Mouse (Mus musculus) ES-Bruce4 (cell line): ENCODE data around the gene Cacna1a. TPM values are rescaled to one million over a fixed set of nuclear protein-coding genes. Genes with fewer than 3 reads are reported as not detected.
A peak's percentile ranks its signal among the peaks of the same experiment; 100 is the strongest.

Source experiments
- H3K27ac ChIP-seq: 2 replicates; pipeline ENCODE4 v1.5.1; 2012; ENCODE audit warnings: low read length, inconsistent platforms; ENCODE audit not compliant: insufficient read depth
- H3K27me3 ChIP-seq: 2 replicates; pipeline ENCODE4 v1.6.1; 2012; ENCODE audit warnings: mild to moderate bottlenecking, low read length, inconsistent platforms; ENCODE audit not compliant: control insufficient read depth, poor library complexity, insufficient read depth, severe bottlenecking
- H3K36me3 ChIP-seq: 2 replicates; pipeline ENCODE4 v1.6.1; 2012; ENCODE audit warnings: inconsistent platforms, mild to moderate bottlenecking, low read length, moderate library complexity; ENCODE audit not compliant: control insufficient read depth, poor library complexity, insufficient read depth, severe bottlenecking
- H3K4me1 ChIP-seq: one replicate; pipeline ENCODE4 v1.8.1; 2011; ENCODE audit warnings: low read length; ENCODE audit not compliant: control insufficient read depth, insufficient read depth
- H3K4me3 ChIP-seq: 2 replicates; pipeline ENCODE4 v1.5.1; 2011; ENCODE audit warnings: low read depth, mild to moderate bottlenecking, low read length
- H3K9ac ChIP-seq: 2 replicates; pipeline ENCODE4 v1.6.1; 2012; ENCODE audit warnings: low read depth, mild to moderate bottlenecking, inconsistent platforms; ENCODE audit not compliant: poor library complexity, severe bottlenecking
- H3K9me3 ChIP-seq: replicated peaks from 2 replicates; pipeline ENCODE4 v1.6.1; 2012; ENCODE audit warnings: mild to moderate bottlenecking, low read length, inconsistent platforms; ENCODE audit not compliant: control insufficient read depth, poor library complexity, insufficient read depth, severe bottlenecking
- CTCF ChIP-seq: IDR thresholded peaks from one replicate; pipeline ENCODE4 v1.8.1; 2011; ENCODE audit warnings: low read depth, low read length
- EP300 ChIP-seq: IDR thresholded peaks from 2 replicates; pipeline ENCODE4 v1.6.1; 2011; ENCODE audit warnings: low read depth, low read length; ENCODE audit not compliant: insufficient read depth
- POLR2A ChIP-seq: IDR thresholded peaks from one replicate; pipeline ENCODE4 v1.8.1; 2011; ENCODE audit warnings: low read length; ENCODE audit not compliant: insufficient read depth
- polyA plus RNA-seq: library from polyadenylated mRNA; stranded (reverse); fragments of >200 nt; gene quantifications from 2 replicates; pipeline ENCODE4 v1.2.4, GENCODE M21; 2011; ENCODE audit warnings: low read depth; ENCODE audit not compliant: missing spikeins, insufficient read depth, insufficient read length

Gene Cacna1a
- polyA plus RNA-seq, 1 experiment: 24.0 TPM

GRCm38 (mm10) chr8:84657680-84658079 lies 269.4 kb downstream of the Cacna1a start:
- H3K4me3 ChIP-seq: no peak overlapping the region
- H3K27ac ChIP-seq: peak overlapping the region; percentile 97
- H3K4me1 ChIP-seq: no peaks in the 10 kb centered on the region
- H3K9ac ChIP-seq: peak overlapping the region; percentile 98
- peaks cover 28% of the 10 kb centered on the region for H3K36me3 ChIP-seq
- TF ChIP-seq CTCF (no peak), POLR2A (no peak), EP300 (no peak)
- no peaks in the 10 kb centered on the region for H3K9me3 ChIP-seq
- no peaks in the 10 kb centered on the region for H3K27me3 ChIP-seq

- no peak for TF ChIP-seq POLR2A
- no peak for TF ChIP-seq CTCF
- TF ChIP-seq EP300: no peak
- no peaks in the 10 kb centered on the region for H3K4me1 ChIP-seq
- peak overlapping the region; percentile 94; the same call in 1 of the 2 replicates for H3K9ac ChIP-seq
- no peaks in the 10 kb centered on the region for H3K9me3 ChIP-seq
- H3K4me3 ChIP-seq: no peak overlapping the region
- peak overlapping the region; percentile 99 for H3K27ac ChIP-seq
- no peaks in the 10 kb centered on the region for H3K27me3 ChIP-seq
- H3K36me3 ChIP-seq: peaks cover 28% of the 10 kb centered on the region
Observed at GRCm38 (mm10) chr8:84658951-84659350, 270.7 kb downstream of the Cacna1a start.

GRCm38 (mm10) chr8:84659936-84660818 lies 271.9 kb downstream of the Cacna1a start:
- H3K4me1 ChIP-seq: no peaks in the 10 kb centered on the region
- TF ChIP-seq CTCF: no peak
- no peak for TF ChIP-seq EP300
- peak; percentile 48 for TF ChIP-seq POLR2A

GRCm38 (mm10) chr8:84660819-84661457 lies 272.7 kb downstream of the Cacna1a start:
- TF ChIP-seq POLR2A: no peak
- TF ChIP-seq CTCF: no peak
- peak; percentile 82; the same call in 1 of the 2 replicates for TF ChIP-seq EP300
- Histone ChIP-seq H3K36me3 (peaks cover 16% of the 10 kb centered on the region), H3K27ac (peak overlapping the region; percentile 99), H3K9me3 (no peaks in the 10 kb centered on the region), H3K4me3 (peak overlapping the region; percentile 88), H3K9ac (peak overlapping the region; percentile 94), H3K27me3 (no peaks in the 10 kb centered on the region), H3K4me1 (no peaks in the 10 kb centered on the region)

More at GRCm38 (mm10) chr8:84659936-84660818, 271.9 kb downstream of the Cacna1a start:
- no peaks in the 10 kb centered on the region for H3K27me3 ChIP-seq
- peak overlapping the region; percentile 99 for H3K27ac ChIP-seq
- peak overlapping the region; percentile 88 for H3K4me3 ChIP-seq
- peak overlapping the region; percentile 94 for H3K9ac ChIP-seq
- H3K9me3 ChIP-seq: no peaks in the 10 kb centered on the region
- H3K36me3 ChIP-seq: peaks cover 19% of the 10 kb centered on the region

GRCm38 (mm10) chr8:84661458-84661871 lies 273.2 kb downstream of the Cacna1a start:
- no peaks in the 10 kb centered on the region for H3K27me3 ChIP-seq
- H3K4me1 ChIP-seq: no peaks in the 10 kb centered on the region
- H3K27ac ChIP-seq: peak overlapping the region; percentile 99
- H3K4me3 ChIP-seq: peak overlapping the region; percentile 88
- H3K9ac ChIP-seq: peak overlapping the region; percentile 94
- H3K36me3 ChIP-seq: peaks cover 16% of the 10 kb centered on the region
- TF ChIP-seq EP300 (peak; percentile 49; the same call in 1 of the 2 replicates), CTCF (no peak)
- H3K9me3 ChIP-seq: no peaks in the 10 kb centered on the region
